Mouse (Mus musculus): ENCODE data around the gene Nupr1. TPM values are rescaled to one million over a fixed set of nuclear protein-coding genes. Genes with fewer than 3 reads are reported as not detected.

Nupr1 gene
- total RNA-seq, 1 experiment from 2014 or later: 272 TPM

DNA sequence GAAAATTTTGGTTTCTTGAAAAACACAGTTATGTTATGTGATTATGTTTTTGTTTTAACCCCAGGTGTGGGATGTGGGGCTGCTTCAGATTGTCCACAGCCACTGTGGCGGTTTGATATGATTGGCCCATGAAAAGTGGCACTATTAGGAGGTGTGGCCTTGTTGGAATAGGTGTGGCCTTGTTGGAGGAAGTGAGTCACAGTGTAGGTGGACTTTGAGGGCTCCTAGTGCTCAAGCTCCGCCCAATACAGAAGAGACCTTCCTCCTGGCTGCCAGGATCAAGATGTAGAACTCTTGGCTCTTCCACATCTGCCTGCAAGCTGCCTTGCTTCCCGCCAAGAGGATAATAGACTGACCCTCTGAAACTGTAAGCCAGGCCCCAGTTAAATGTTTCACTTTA lies 17.9 kb downstream of the Nupr1 start:
- ATAC-seq (replicated peaks; ENCODE audit: insufficient number of reproducible peaks, low FRiP score, low TSS enrichment, poor library complexity, severe bottlenecking): no peak

DNA sequence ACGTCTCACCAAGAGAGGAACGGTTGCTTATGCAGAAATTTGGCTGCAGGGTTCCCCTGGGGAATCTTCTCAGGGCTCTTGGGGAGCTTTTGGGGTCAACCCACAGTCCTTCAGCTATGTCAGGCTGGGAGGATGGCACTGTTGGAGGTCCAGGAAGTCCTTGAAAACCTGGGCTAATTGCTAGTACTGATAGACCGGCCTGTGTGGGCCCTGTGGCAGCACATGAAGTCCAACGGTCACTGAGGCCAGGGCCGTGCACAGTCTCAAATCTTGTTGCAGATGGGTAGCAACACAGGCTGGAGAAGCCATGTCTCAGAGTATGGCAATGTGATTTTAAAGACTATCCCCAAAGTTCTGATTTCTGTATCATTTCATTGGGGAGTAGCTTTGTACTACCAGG lies 22.9 kb downstream of the Nupr1 start:
- no peak for ATAC-seq (replicated peaks; ENCODE audit: insufficient number of reproducible peaks, low FRiP score, low TSS enrichment, poor library complexity, severe bottlenecking)

DNA sequence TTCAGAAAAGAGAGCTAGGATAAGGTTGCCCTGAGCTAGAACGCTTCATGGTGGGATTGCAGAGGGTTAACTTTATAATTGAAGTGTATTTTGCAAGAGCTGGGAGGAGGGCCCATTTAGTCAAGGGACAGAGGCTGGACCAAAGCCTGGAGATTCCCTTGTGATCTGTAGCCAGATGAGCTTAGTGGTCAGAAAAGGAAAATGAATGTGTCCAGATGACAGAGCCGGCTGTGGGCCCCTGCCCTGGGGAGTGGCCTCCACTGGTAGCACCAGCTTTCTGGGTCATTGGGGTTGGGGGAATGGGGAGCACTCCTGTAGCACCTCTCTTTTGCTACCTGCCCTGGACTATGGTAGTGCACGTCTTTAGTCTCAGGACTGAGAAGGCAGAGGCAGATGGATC lies 23.6 kb downstream of the Nupr1 start:
- ATAC-seq (replicated peaks; ENCODE audit: insufficient number of reproducible peaks, low FRiP score, low TSS enrichment, poor library complexity, severe bottlenecking): no peak

DNA sequence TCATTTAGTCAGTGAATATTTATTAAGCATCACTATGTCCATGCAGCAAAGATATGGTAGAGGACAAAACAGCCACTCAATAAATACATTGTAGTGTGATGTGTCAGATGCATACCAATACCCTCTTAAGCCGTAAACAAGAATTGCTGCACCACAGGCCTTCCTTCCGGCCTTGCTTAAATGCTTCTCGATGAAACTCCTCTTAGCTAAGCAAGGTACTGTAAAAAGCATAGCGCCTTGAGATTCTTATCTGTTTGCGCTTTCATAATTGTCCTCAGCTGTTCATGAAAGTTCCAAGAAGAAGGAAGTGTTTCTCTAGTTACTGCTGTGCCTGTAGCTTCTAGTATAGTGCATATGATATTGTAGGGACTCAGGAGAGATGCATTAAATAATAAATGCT lies 24.1 kb downstream of the Nupr1 start:
- no peak for ATAC-seq (replicated peaks; ENCODE audit: insufficient number of reproducible peaks, low FRiP score, low TSS enrichment, poor library complexity, severe bottlenecking)

DNA sequence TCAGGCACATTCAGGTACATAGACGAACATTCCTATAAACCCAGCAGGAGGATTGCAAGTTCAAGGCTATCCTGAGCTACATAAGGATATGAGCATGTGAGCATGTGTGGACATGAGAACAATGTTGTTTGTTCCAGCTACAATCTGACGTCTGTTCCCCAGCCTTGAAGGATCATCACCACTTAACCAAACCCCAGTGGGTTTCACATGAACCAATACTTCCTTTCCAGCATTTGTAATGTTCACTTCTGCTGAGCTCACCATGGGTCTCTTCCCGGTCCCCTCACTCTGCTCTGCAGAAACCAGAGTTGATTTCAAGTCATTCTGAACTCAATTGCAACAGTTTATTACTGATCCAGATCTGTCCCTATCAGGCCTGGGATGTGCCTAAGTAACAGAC lies 28.0 kb downstream of the Nupr1 start:
- ATAC-seq (replicated peaks; ENCODE audit: insufficient number of reproducible peaks, low FRiP score, low TSS enrichment, poor library complexity, severe bottlenecking): no peak

DNA sequence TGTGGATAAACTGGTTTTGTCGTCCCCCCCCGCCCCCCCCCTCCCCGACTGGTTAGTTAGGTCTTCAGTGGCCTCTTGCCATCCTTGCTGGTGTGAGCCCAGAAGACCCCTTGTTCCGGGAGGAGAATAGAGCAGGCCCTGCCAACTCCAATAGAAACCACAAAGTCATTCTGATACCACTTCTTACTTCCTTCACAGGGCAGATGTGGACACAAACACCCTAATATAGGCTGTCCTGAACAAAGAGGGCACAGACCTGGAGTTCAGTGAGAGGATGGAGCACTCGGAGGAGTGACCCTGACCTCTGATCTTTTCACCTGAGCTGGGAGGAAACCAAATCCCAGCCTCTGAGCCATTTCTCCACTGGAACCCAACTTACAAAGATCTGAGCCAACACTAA lies 28.8 kb downstream of the Nupr1 start:
- 0 out of 2 replicates have a peak, but pooled peaks have one; percentile 29 for ATAC-seq (replicated peaks; ENCODE audit: insufficient number of reproducible peaks, low FRiP score, low TSS enrichment, poor library complexity, severe bottlenecking)

DNA sequence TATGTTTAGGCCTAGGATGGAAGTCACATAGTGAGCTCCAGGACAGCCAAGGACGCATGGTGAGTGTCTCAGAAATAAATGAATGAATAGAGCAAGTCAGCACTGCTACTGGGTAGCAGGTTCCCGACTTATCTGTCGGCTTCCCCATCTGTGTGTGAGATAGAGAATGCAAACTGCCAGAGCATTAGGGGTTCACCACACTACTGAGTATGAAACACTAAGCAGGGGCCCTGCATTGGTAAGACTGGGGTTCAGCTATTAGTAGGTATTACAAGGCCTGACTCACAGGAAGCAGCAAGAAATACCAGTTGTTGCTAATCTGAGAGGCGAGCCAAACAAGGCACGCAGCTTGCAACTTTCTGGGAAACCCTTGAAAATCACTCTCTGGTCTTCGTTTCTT lies 31.7 kb downstream of the Nupr1 start:
- no peak for ATAC-seq (replicated peaks; ENCODE audit: insufficient number of reproducible peaks, low FRiP score, low TSS enrichment, poor library complexity, severe bottlenecking)

DNA sequence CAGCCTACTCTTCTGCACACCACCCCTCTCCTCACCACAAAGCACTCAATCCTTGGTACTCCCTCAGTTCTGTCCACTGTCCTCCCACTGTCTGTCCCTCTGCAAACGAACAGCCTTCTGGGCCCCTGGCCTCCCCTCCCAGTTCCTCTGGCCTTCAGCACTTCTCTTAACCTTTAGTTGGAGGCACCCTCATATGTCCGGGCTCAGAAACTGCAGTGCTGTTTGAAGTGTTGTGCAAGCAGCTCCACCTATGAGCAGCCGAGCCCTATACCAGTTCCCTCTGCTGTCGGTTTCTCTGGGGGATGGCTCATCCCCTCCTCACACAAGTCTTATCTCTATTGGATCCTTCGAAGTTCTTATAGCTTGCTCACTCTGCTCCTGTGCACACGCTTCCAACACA lies 34.2 kb downstream of the Nupr1 start:
- ATAC-seq (replicated peaks; ENCODE audit: insufficient number of reproducible peaks, low FRiP score, low TSS enrichment, poor library complexity, severe bottlenecking): peak; percentile 69

DNA sequence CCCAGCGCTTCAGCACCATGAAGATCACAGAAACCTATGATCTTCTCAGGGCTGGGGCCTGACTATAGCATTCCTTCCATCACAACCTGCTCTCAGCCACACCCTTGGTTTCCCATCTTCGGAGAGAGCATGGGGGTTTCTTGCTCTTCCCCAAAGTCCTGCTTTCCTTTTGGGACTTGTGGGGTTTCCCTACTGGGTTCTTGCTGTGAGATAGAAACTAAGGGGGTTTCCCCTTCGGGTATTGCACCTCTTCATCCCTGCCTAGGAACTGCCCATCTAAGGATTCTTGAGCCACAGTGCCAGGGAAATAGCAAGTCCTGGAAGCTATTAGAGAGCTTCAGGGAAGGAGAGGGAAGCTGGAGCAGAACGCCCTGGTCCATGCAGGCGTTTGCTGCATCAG lies 34.8 kb downstream of the Nupr1 start:
- no peak for ATAC-seq (replicated peaks; ENCODE audit: insufficient number of reproducible peaks, low FRiP score, low TSS enrichment, poor library complexity, severe bottlenecking)

DNA sequence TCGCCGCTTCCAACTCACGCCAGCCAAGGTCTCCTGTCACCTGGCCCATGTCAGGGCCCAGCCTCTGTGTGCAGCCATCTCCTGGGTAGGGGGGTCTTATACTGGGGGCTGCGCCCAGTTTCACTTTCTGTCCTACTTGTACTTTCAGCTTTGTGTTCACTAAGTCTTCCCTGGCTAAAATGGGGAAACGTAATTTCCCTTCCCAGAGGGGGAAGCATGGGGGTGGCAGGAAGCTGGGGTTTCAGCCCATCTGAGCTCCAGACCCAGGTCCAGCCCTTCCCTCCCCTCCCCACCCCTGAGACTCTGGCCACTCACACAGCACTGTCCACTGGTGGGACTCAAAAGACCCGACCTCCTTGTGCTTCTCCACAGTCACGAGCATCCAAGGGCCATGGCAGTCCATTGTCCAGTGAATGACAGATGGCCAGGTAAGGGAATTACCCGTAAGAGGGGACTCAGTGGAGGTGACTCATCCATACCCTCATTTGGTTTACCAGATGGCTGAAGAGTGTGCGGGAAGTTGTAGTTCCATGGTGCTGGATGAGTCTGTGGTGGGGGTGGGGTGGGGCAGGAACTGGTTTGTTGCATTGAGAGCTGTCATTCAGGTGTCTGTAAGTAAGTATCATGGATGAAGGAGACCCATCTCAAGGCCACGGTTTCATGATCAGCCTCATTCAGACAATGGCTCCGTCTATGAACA lies 35.6 kb downstream of the Nupr1 start, which contains the start of gene Il27:
Gene Il27 (minus strand): TSS at position 80 of the 700 bp plus-strand sequence.
- no peak for ATAC-seq (replicated peaks; ENCODE audit: insufficient number of reproducible peaks, low FRiP score, low TSS enrichment, poor library complexity, severe bottlenecking)

DNA sequence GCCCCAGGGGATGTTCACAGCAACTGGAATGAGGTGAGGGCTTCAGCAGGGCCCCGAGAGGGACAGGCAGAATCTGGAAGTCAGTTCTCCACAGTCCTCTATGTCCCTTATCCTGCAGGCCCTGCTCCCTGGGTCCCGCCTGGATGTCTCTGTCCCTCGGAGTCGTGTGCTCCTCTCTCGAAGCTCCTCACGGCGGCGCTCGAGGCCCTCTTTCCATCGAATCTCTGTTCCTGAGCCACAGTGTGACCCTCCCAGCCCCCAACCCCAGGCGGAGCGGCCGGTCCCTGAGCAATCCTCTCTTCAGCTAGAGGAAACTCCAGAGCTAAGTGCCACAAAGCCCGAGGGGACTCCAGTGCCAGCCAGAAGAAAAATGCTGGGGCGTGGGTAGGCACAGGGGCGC lies 42.9 kb downstream of the Nupr1 start:
- ATAC-seq (replicated peaks; ENCODE audit: insufficient number of reproducible peaks, low FRiP score, low TSS enrichment, poor library complexity, severe bottlenecking): no peak

DNA sequence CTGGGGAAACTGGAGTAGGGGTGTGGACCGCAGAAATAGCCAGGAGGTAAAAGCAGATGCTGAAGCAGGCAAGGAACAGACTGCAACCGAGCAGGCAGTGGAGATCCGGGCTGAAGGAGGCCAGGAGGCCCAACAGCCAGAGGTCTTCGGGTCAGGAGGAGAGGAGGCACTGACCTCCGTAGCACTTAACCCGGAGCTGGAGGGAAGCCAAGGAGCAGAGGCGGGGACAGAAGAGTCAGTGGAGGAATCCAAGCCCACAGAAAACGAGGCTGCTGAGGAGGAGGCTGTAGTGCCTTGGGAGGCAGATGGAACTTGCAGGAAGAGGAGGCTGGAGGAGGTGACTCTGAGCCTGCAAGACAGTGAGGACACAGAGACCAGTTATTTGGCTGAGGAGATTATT lies 43.8 kb downstream of the Nupr1 start:
- no peak for ATAC-seq (replicated peaks; ENCODE audit: insufficient number of reproducible peaks, low FRiP score, low TSS enrichment, poor library complexity, severe bottlenecking)

DNA sequence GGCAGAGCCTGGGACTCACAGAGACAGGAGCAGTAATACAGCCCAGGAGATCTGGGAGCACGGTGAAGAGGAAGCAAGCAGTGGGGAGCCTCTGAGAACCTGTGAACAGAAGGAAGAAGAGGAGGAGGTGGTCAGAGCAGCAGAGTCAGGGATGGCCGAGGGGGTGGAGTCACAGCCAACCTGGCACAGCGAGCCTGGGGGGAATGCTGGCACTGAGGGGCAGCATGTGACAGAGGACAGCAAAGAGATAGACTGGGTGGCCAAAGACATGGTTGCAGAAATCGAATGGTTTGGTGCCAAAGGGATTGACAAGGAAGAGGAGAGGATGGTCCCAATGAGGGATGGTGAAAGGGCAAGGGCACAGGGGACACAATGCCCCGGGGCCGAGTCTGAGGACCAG lies 44.9 kb downstream of the Nupr1 start, which contains the start of gene Cln3:
Gene Cln3 (minus strand): TSS at position 101 of the 400 bp plus-strand sequence.
- ATAC-seq (replicated peaks; ENCODE audit: insufficient number of reproducible peaks, low FRiP score, low TSS enrichment, poor library complexity, severe bottlenecking): peak; percentile 3; the same call in 1 of the 2 replicates

DNA sequence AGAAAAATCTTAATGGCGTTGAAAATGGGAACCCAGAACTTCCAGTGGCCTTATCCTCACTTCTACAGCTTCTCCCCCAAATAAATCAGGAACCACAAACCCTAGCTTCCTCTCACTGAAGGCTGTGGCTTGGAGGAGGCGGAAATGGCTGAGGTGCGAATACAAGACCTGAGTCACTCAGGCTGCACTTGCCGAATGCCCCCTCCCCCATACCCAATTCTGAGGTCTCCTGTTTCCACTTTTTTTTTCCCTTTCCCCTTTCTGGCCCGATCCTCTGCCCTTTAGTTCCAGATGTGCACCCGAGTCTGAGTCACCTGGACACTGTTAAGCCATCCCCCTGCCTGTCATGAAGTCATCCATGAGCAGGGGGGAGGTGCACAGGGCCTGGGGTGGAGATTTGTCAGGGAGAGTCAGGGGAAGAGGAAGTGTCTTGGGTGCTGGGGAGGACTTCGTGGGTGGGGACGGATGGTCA lies 46.1 kb downstream of the Nupr1 start, which contains the start of gene Apobr:
Gene Apobr (plus strand): TSS at position 437 of the 472 bp plus-strand sequence.
- ATAC-seq (replicated peaks; ENCODE audit: insufficient number of reproducible peaks, low FRiP score, low TSS enrichment, poor library complexity, severe bottlenecking): peak; percentile 75

DNA sequence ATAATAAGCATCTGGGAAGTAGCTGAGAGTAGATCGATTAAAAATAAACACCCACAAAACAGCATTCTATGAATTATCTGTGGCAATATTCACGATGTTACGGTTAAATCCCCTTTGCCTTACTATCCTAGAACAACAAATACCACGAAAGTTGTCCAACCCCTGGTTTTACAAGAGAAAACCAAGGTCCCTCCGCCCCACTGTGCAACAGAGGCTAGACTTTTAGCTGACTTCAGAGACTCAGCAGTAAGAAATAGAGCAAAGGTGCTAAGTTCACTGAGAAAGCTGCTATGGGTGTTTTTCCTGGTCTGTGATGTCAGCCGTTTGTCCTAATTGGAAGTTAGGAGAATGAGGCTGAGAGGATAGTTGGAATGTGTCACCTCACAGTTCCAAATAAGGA lies 46.9 kb downstream of the Nupr1 start:
- no peak for ATAC-seq (replicated peaks; ENCODE audit: insufficient number of reproducible peaks, low FRiP score, low TSS enrichment, poor library complexity, severe bottlenecking)

DNA sequence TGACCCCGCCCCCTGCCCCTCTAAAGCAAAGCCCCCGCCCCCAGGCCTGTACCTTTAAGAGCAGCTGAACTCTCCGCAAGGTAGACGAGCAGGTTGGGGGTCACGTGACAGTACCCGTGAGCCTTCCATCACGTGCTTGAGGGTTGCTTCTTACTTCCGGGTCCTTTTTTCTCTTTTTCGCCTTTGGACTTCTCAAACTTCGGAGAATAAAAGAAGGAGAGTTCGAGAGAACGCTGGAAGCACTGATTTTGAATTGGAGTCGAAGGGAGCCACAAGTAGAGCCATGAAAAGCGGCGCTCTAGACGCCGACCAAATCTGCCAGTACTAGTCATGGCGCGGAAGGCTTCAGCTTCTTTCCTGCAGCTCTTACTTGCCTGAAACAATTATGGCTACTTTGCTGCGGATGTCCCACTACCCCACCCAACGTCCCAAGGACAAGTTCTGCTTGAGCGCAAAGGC lies 47.4 kb downstream of the Nupr1 start:
- ATAC-seq (replicated peaks; ENCODE audit: insufficient number of reproducible peaks, low FRiP score, low TSS enrichment, poor library complexity, severe bottlenecking): peak; percentile 54

DNA sequence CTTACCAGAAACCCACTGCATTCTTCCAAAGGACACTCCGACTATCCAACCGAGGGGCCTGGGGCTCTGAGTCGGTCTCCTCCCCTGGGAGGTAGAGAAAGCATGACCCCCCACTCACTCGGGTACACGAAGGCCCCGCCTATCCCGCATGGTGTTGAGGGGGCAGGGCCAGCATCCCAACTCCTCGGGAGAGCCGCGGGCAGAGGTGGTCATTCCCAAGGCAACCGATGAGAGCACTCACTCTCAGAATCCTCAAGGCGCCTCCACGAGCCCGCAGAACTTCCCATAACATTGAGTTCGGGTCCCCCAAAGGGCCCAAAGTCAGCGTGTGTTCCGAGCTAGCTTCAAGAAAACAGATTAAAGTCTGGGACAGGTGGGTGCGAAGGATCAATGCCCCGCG lies 47.9 kb downstream of the Nupr1 start:
- ATAC-seq (replicated peaks; ENCODE audit: insufficient number of reproducible peaks, low FRiP score, low TSS enrichment, poor library complexity, severe bottlenecking): no peak

DNA sequence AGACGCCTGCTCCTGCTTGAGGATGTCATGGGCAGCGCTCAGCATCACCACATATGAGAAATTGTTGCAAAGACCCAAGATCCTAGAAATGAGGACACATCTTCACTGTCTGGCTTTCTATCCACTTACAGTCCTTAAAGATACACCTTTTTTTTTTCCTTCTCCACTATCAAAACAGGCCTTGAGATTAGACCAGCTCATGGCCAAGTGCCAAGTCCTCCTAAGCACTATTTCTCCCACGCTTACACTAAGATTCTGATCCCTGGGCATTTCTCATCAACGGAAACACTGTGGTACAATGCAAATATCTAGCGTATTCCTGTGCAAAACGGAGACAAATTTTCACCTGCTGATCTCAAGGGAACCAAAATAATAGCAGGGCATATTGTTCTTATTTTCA lies 49.0 kb downstream of the Nupr1 start:
- no peak for ATAC-seq (replicated peaks; ENCODE audit: insufficient number of reproducible peaks, low FRiP score, low TSS enrichment, poor library complexity, severe bottlenecking)

DNA sequence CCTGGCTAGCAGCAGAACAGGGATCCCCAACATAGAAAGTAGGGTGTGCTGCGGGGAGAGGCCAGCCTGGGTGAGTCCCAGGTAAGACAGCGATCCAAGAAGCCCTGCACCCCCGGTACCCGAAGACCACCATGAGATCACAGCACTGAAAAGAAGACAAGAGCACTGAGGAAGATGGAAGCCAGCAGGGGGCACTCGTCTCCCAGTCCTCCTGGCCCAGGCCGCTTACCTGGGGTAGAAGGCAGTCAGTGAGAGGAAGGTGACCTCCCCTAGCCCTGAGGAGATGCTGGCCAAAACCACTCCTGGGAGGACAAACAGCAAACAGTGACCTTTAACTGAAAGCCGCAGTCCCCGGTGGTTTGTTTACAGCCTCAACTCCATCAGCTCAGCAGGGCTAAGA lies 51.5 kb downstream of the Nupr1 start:
- no peak for ATAC-seq (replicated peaks; ENCODE audit: insufficient number of reproducible peaks, low FRiP score, low TSS enrichment, poor library complexity, severe bottlenecking)

DNA sequence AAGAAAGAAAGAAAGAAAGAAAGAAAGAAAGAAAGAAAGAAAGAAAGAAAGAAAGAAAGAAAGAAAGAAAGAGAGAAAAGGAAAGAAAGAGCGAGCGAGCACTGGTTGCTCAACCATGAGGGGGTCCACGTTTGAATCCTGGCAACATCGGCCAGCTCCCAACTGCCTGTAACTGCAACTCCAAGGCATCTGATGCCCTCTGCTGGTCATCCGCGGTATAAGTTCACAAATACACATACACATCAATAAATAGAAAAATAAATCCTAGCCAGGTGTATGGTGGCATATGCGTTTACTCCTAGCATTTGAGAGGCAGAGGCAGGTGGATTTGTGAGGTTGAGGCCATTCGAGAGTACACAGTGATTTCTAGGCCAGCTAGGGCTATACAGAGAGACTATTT lies 53.7 kb downstream of the Nupr1 start:
- 0 out of 2 replicates have a peak, but pooled peaks have one; percentile 28 for ATAC-seq (replicated peaks; ENCODE audit: insufficient number of reproducible peaks, low FRiP score, low TSS enrichment, poor library complexity, severe bottlenecking)
